Mouse (Mus musculus) ES-E14 (cell line): ENCODE results near the gene Myom3.

Source experiments
- CHD2 ChIP-seq: IDR thresholded peaks from 2 replicates; pipeline ENCODE4 v1.6.1; 2014; ENCODE audit warnings: mild to moderate bottlenecking, low read depth, low read length, inconsistent platforms
- HCFC1 ChIP-seq: IDR thresholded peaks from 2 replicates; pipeline ENCODE4 v1.6.1; 2012; ENCODE audit warnings: low read length, inconsistent platforms, borderline replicate concordance; ENCODE audit not compliant: insufficient read depth
- ZNF384 ChIP-seq: IDR thresholded peaks from 2 replicates; pipeline ENCODE4 v1.6.1; 2012; ENCODE audit warnings: low read depth, low read length, inconsistent platforms

GRCm38 (mm10) chr4:135764700-135765099 lies 5.2 kb downstream of the Myom3 start:
- no peak for TF ChIP-seq ZNF384
- no peak for TF ChIP-seq HCFC1
- TF ChIP-seq CHD2: no peak
